Mouse (Mus musculus): Measurements from ENCODE around the gene Pclaf.
A peak's percentile ranks its signal among the peaks of the same experiment; 100 is the strongest.

Gene Pclaf

GRCm38 (mm10) chr9:65890143-65890628 is at the start of gene Pclaf:
Gene Pclaf (plus strand): TSS chr9:65890237.
- DNase-seq (ENCODE audit: low spot score in 2 of 2): peak; percentile 56 to 65

- no peak for DNase-seq (ENCODE audit: low spot score in 2 of 2)
Observed at GRCm38 (mm10) chr9:65844421-65845165, 45.4 kb upstream of the Pclaf start.

- DNase-seq (ENCODE audit: low spot score in 2 of 2): no peak
Observed at GRCm38 (mm10) chr9:65848154-65848553, 41.9 kb upstream of the Pclaf start.

GRCm38 (mm10) chr9:65850203-65850602 is 39.8 kb upstream of the Pclaf start:
- no peak for DNase-seq (ENCODE audit: low spot score in 2 of 2)

GRCm38 (mm10) chr9:65859656-65860055 is 30.4 kb upstream of the Pclaf start:
- no peak for DNase-seq (ENCODE audit: low spot score in 2 of 2)

GRCm38 (mm10) chr9:65884564-65885315 is 5.3 kb upstream of the Pclaf start:
- DNase-seq (ENCODE audit: low spot score in 2 of 2): peak; percentile 87 to 89

GRCm38 (mm10) chr9:65891126-65891525 is 1.1 kb downstream of the Pclaf start:
- no peak for DNase-seq (ENCODE audit: low spot score in 2 of 2)

- no peak for DNase-seq (ENCODE audit: low spot score in 2 of 2)
Observed at GRCm38 (mm10) chr9:65896977-65897376, 6.9 kb downstream of the Pclaf start.

GRCm38 (mm10) chr9:65902879-65903278 is 12.8 kb downstream of the Pclaf start:
- no peak for DNase-seq (ENCODE audit: low spot score in 2 of 2)

GRCm38 (mm10) chr9:65903419-65903818 is 13.4 kb downstream of the Pclaf start:
- no peak for DNase-seq (ENCODE audit: low spot score in 2 of 2)

GRCm38 (mm10) chr9:65908394-65909300 is 18.6 kb downstream of the Pclaf start, which contains the start of the genes Trip4 and Csnk1g1:
Gene Trip4 (minus strand): TSS chr9:65908794.
Gene Csnk1g1 (plus strand): TSS chr9:65908924.
- DNase-seq (ENCODE audit: low spot score in 2 of 2): peak; percentile 95 to 96

- DNase-seq (ENCODE audit: low spot score in 2 of 2): peak; percentile 49 to 55
Observed at GRCm38 (mm10) chr9:65909301-65909801, 19.3 kb downstream of the Pclaf start.

- no peak for DNase-seq (ENCODE audit: low spot score in 2 of 2)
Observed at GRCm38 (mm10) chr9:65909837-65910236, 19.8 kb downstream of the Pclaf start.

GRCm38 (mm10) chr9:65913976-65914375 is 23.9 kb downstream of the Pclaf start:
- DNase-seq (ENCODE audit: low spot score in 2 of 2): peak; percentile 11 to 26

GRCm38 (mm10) chr9:65917015-65917414 is 27.0 kb downstream of the Pclaf start:
- no peak for DNase-seq (ENCODE audit: low spot score in 2 of 2)

- DNase-seq (ENCODE audit: low spot score in 2 of 2): no peak
Observed at GRCm38 (mm10) chr9:65928456-65928855, 38.4 kb downstream of the Pclaf start.

GRCm38 (mm10) chr9:65929826-65930225 is 39.8 kb downstream of the Pclaf start:
- no peak for DNase-seq (ENCODE audit: low spot score in 2 of 2)

- DNase-seq (ENCODE audit: low spot score in 2 of 2): no peak
Observed at GRCm38 (mm10) chr9:65937566-65937965, 47.5 kb downstream of the Pclaf start.

- DNase-seq (ENCODE audit: low spot score in 2 of 2): no peak
Observed at GRCm38 (mm10) chr9:65951082-65951587, 61.1 kb downstream of the Pclaf start.
